Mouse (Mus musculus) liver, postnatal 0 days (tissue): ENCODE data around the gene Nudcd3.

Source experiments
- CTCF ChIP-seq: sonication (generic); IDR thresholded peaks from 2 replicates; pipeline ENCODE4 v1.5.1; 2016; ENCODE audit warnings: antibody characterized with exemption, low read depth
- EP300 ChIP-seq: IDR thresholded peaks from 2 replicates; pipeline ENCODE4 v1.6.1; 2016; ENCODE audit warnings: antibody characterized with exemption, low read depth, mild to moderate bottlenecking

GRCm38 (mm10) chr11:6216834-6217233, 16.6 kb upstream of the Nudcd3 start:
- no peak for TF ChIP-seq CTCF
- no peak for TF ChIP-seq EP300
